Mouse (Mus musculus): ENCODE data around the gene Mllt3. TPM values are rescaled to one million over a fixed set of nuclear protein-coding genes. Genes with fewer than 3 reads are reported as not detected.

Mllt3 gene
- total and polyA plus RNA-seq, 3 experiments = 15.4 to 75.3 TPM; not detected in 1

DNA sequence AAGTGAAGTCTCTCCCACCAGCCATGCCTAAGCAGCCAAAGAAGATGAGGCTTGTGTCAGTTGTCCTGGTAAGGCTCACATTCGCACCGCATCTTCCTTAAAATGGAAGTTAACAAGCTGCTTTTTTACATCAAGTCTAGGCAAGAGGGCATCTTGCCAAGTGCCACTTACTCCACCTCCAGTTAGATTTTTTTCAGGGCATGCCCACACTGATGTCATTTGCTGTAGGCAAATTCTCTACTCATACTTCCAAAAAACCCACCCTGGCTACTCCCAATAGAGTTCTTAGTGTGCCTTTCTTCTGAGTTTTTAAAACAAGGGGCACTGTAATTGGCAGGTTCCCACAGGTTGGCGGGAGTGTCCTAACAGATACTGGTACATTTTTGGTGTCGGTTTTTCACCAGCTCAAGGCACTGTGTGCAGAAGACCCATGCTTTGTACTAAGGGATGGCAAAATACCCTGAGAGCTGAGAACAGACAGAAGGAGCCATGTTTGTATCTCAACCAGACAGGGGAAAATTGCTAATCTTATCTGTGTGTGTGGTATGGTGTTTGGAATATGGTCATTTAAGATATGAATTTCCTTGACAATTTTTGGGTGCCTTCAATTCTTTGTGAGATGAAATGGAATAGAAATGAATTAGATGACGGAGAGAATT lies 282.2 kb downstream of the Mllt3 start (continued):
- TF ChIP-seq NRF1 (IDR thresholded peaks at IDR 0.05; ENCODE audit: insufficient read depth, low read depth, low read length, poor library complexity, severe bottlenecking) = no peak
- no peak for TF ChIP-seq MAZ (IDR thresholded peaks at IDR 0.05; ENCODE audit: low read depth, low read length)
- TF ChIP-seq SMC3 (IDR thresholded peaks at IDR 0.05; ENCODE audit: low read depth, low read length) = no peak
- peak; percentile 60 for TF ChIP-seq ETS1 (IDR thresholded peaks at IDR 0.05; ENCODE audit: low read depth, low read length)
- peak; percentile 92 for TF ChIP-seq GATA1 (IDR thresholded peaks at IDR 0.05; ENCODE audit: low read depth, low read length)
- TF ChIP-seq NELFE (IDR thresholded peaks at IDR 0.05; ENCODE audit: low read depth, low read length) = no peak
- no peak for TF ChIP-seq ZKSCAN1 (IDR thresholded peaks at IDR 0.05; ENCODE audit: low read depth, low read length)
- TF ChIP-seq ZC3H11A (IDR thresholded peaks at IDR 0.05; ENCODE audit: low read depth, low read length) = no peak
- TF ChIP-seq USF1 (IDR thresholded peaks at IDR 0.05; ENCODE audit: low read depth, low read length) = no peak
- no peak for TF ChIP-seq GABPA (IDR thresholded peaks at IDR 0.05; ENCODE audit: low read depth, low read length)
- no peak for TF ChIP-seq MAFK (IDR thresholded peaks at IDR 0.05; ENCODE audit: borderline replicate concordance, low read depth, low read length)
- TF ChIP-seq HCFC1 (IDR thresholded peaks at IDR 0.05; ENCODE audit: low read depth, low read length) = no peak
- TF ChIP-seq SIN3A (IDR thresholded peaks at IDR 0.05; ENCODE audit: low read length) = no peak
- TF ChIP-seq UBTF (IDR thresholded peaks at IDR 0.05; ENCODE audit: borderline replicate concordance, insufficient read depth, low read depth, low read length) = no peak
- no peak for TF ChIP-seq RAD21 (IDR thresholded peaks at IDR 0.05; ENCODE audit: low read depth, low read length)
- no peak for TF ChIP-seq KAT2A (conservative IDR thresholded peaks at IDR 0.05; ENCODE audit: low read depth, low read length)
- TF ChIP-seq RCOR1 (IDR thresholded peaks at IDR 0.05; ENCODE audit: low read depth, low read length) = peak; percentile 40; the same call in 1 of the 2 replicates
- no peak for TF ChIP-seq POLR2AphosphoS5 (IDR thresholded peaks at IDR 0.05; ENCODE audit: borderline replicate concordance, low read depth, low read length)
- no peak for TF ChIP-seq MAX (IDR thresholded peaks at IDR 0.05; ENCODE audit: low read length)
- TF ChIP-seq MYB (IDR thresholded peaks at IDR 0.05; ENCODE audit: low read depth, low read length) = no peak
- no peak for TF ChIP-seq MYC (IDR thresholded peaks at IDR 0.05; ENCODE audit: low read depth, low read length)

DNA sequence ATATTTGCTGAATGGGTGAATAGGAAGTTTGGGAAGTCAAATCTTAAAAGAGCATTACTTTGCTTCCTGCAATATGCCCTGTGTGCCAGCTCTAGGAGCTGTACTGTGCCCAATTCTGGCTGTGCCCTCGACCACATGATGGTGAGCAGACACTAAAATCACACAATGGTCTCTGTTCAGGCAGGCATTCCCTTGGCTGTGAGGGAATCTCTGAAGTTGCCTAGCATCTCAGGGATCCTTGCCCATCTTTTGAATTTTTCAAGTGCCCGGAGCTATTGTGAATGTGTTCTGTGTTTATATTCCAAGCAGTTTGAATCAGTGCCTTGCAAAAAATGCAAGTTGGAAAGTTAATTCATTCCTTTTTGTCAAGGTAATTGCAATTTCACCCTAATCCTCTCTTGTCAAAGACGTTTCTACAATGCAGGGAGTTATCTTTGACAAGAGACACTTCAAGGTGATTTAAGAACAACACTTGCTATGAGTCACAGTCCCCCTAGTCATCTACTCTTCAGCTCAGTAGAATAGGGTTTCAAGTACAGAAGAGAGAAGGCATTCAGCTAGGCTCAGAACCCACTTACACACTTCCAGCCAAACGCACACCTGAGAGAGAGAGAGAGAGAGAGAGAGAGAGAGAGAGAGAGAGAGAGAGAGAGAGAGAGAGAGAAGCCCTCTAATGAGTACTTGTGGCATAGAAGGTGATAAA lies 283.5 kb downstream of the Mllt3 start:
- Histone ChIP-seq H3K9ac (ENCODE audit: control insufficient read depth, low read depth, low read length, poor library complexity, severe bottlenecking) (no peak overlapping the region), H3K27ac (ENCODE audit: control insufficient read depth, low read depth, low read length) (no peak overlapping the region), H3K4me3 (ENCODE audit: control insufficient read depth in 1 of 2, insufficient read depth in 1 of 2, low read depth in 2 of 2, low read length in 2 of 2) (no peak overlapping the region), H3K9me3 (replicated peaks; ENCODE audit: insufficient read depth, low read length) (no peaks in the 10 kb centered on the region), H3K27me3 (ENCODE audit: control insufficient read depth in 1 of 2, insufficient read depth in 2 of 2, low read length in 2 of 2) (no peaks in the 10 kb centered on the region; a peak in 1 of 4 replicates), H3K4me1 (ENCODE audit: control insufficient read depth in 1 of 2, insufficient read depth in 2 of 2, low read length in 2 of 2) (peaks cover 0 to 9% of the 10 kb centered on the region in 2 experiments; a peak in 3 of 4 replicates), H3K36me3 (ENCODE audit: control insufficient read depth in 1 of 2, insufficient read depth in 2 of 2, low read length in 2 of 2) (peaks cover 0 to 10% of the 10 kb centered on the region in 2 experiments; a peak in 2 of 4 replicates), H3K79me2 (ENCODE audit: control insufficient read depth, insufficient read depth, low read length, poor library complexity) (no peaks in the 10 kb centered on the region)
- no peak for TF ChIP-seq ZKSCAN1 (IDR thresholded peaks at IDR 0.05; ENCODE audit: low read depth, low read length)
- no peak for TF ChIP-seq HCFC1 (IDR thresholded peaks at IDR 0.05; ENCODE audit: low read depth, low read length)
- no peak for TF ChIP-seq POLR2A (IDR thresholded peaks at IDR 0.05; ENCODE audit: control insufficient read depth in 1 of 2, insufficient read depth in 1 of 2, low read depth in 1 of 2, low read length in 2 of 2, poor library complexity in 1 of 2)
- TF ChIP-seq RCOR1 (IDR thresholded peaks at IDR 0.05; ENCODE audit: low read depth, low read length) = no peak
- no peak for TF ChIP-seq EP300 (IDR thresholded peaks at IDR 0.05; ENCODE audit: low read depth in 1 of 2, low read length in 2 of 2)
- TF ChIP-seq GATA1 (IDR thresholded peaks at IDR 0.05; ENCODE audit: low read depth, low read length) = no peak
- TF ChIP-seq CHD1 (IDR thresholded peaks at IDR 0.05; ENCODE audit: low read depth, low read length) = no peak
- TF ChIP-seq POLR2AphosphoS2 (IDR thresholded peaks at IDR 0.05; ENCODE audit: low read length) = no peak
- no peak for TF ChIP-seq MXI1 (IDR thresholded peaks at IDR 0.05; ENCODE audit: low read depth, low read length)
- no peak for TF ChIP-seq MEF2A (IDR thresholded peaks at IDR 0.05; ENCODE audit: extremely low read depth, insufficient replicate concordance, low read depth, low read length, poor library complexity, severe bottlenecking)
- TF ChIP-seq TCF12 (IDR thresholded peaks at IDR 0.05; ENCODE audit: low read depth, low read length) = no peak
- no peak for TF ChIP-seq NELFE (IDR thresholded peaks at IDR 0.05; ENCODE audit: low read depth, low read length)
- TF ChIP-seq BHLHE40 (IDR thresholded peaks at IDR 0.05; ENCODE audit: borderline replicate concordance, low read depth, low read length) = no peak
- TF ChIP-seq ZMIZ1 (IDR thresholded peaks at IDR 0.05; ENCODE audit: low read depth, low read length) = no peak
- TF ChIP-seq GABPA (IDR thresholded peaks at IDR 0.05; ENCODE audit: low read depth, low read length) = no peak
- TF ChIP-seq SMC3 (IDR thresholded peaks at IDR 0.05; ENCODE audit: low read depth, low read length) = no peak
- no peak for TF ChIP-seq TAL1 (IDR thresholded peaks at IDR 0.05; ENCODE audit: low read length)
- TF ChIP-seq ELF1 (IDR thresholded peaks at IDR 0.05; ENCODE audit: low read depth, low read length) = no peak
- no peak for DNase-seq (ENCODE audit: low read depth, low spot score)

Data from MEL (cell line).